Mouse (Mus musculus) testis, adult 2 months (tissue): ENCODE data around the gene Chaf1b. TPM values are rescaled to one million over a fixed set of nuclear protein-coding genes. Genes with fewer than 3 reads are reported as not detected.
A peak's percentile ranks its signal among the peaks of the same experiment; 100 is the strongest.

Source experiments
- H3K27ac ChIP-seq: fragments of 200-500 bp; 2 replicates; pipeline ENCODE4 v1.5.1; 2012; ENCODE audit warnings: low read depth, low read length; ENCODE audit not compliant: control insufficient read depth, insufficient read depth
- H3K27me3 ChIP-seq: fragments of 200-500 bp; 2 replicates; pipeline ENCODE4 v1.6.1; 2012; ENCODE audit warnings: mild to moderate bottlenecking, low read length, moderate library complexity; ENCODE audit not compliant: control insufficient read depth, insufficient read depth
- H3K36me3 ChIP-seq: fragments of 200-500 bp; 2 replicates; pipeline ENCODE4 v1.6.1; 2012; ENCODE audit warnings: mild to moderate bottlenecking, low read length; ENCODE audit not compliant: control insufficient read depth, insufficient read depth
- H3K4me1 ChIP-seq: fragments of 200-500 bp; 2 replicates; pipeline ENCODE4 v1.6.1; 2012; ENCODE audit warnings: low read length; ENCODE audit not compliant: control insufficient read depth, insufficient read depth
- H3K4me3 ChIP-seq: fragments of 200-500 bp; 2 replicates; pipeline ENCODE4 v1.5.1; 2012; ENCODE audit warnings: low read depth, mild to moderate bottlenecking, low read length, moderate library complexity, mixed read lengths; ENCODE audit not compliant: control insufficient read depth
- CTCF ChIP-seq: fragments of 200-500 bp; IDR thresholded peaks from 2 replicates; pipeline ENCODE4 v1.5.1; 2012; ENCODE audit warnings: low read depth, mild to moderate bottlenecking, inconsistent platforms, low read length, moderate library complexity; ENCODE audit not compliant: control insufficient read depth, insufficient read depth, insufficient replicate concordance
- POLR2A ChIP-seq: fragments of 200-500 bp; IDR thresholded peaks from 2 replicates; pipeline ENCODE4 v1.6.1; 2012; ENCODE audit warnings: low read depth, mild to moderate bottlenecking, inconsistent platforms, low read length, moderate library complexity; ENCODE audit not compliant: control insufficient read depth
- polyA plus RNA-seq: library from polyadenylated mRNA; depleted of rRNA; stranded (reverse); fragments of >200 nt; gene quantifications from 2 replicates; pipeline ENCODE4 v1.2.3, GENCODE M21; 2012

Chaf1b gene
- polyA plus RNA-seq, 1 experiment = 9.3 TPM

- Histone ChIP-seq H3K36me3 (peaks cover 3% of the 10 kb centered on the region; the same call in 1 of the 2 replicates), H3K4me1 (no peaks in the 10 kb centered on the region; the same call in 1 of the 2 replicates), H3K27ac (no peak overlapping the region), H3K4me3 (no peak overlapping the region), H3K27me3 (no peaks in the 10 kb centered on the region)
- TF ChIP-seq CTCF (no peak), POLR2A (no peak)
Measured at GRCm38 (mm10) chr16:93877612-93878380, 5.9 kb upstream of the Chaf1b start.

GRCm38 (mm10) chr16:93884086-93884721 lies 503 bp downstream of the Chaf1b start:
- no peak for TF ChIP-seq CTCF
- TF ChIP-seq POLR2A = no peak
- Histone ChIP-seq H3K27me3 (no peaks in the 10 kb centered on the region), H3K4me1 (peaks cover 8% of the 10 kb centered on the region), H3K27ac (0 out of 2 replicates have a peak overlapping the region, but pooled peaks have one; percentile 7), H3K36me3 (no peaks in the 10 kb centered on the region), H3K4me3 (peak overlapping the region; percentile 91)

GRCm38 (mm10) chr16:93884722-93885113 lies 1.0 kb downstream of the Chaf1b start:
- Histone ChIP-seq H3K27me3 (no peaks in the 10 kb centered on the region), H3K4me3 (no peak overlapping the region; the same call in 1 of the 2 replicates), H3K36me3 (no peaks in the 10 kb centered on the region), H3K27ac (no peak overlapping the region), H3K4me1 (peaks cover 8% of the 10 kb centered on the region)
- TF ChIP-seq CTCF (no peak), POLR2A (no peak)

GRCm38 (mm10) chr16:93888481-93888880 lies 4.8 kb downstream of the Chaf1b start:
- no peak overlapping the region for H3K4me3 ChIP-seq
- TF ChIP-seq POLR2A = no peak
- peaks cover 6% of the 10 kb centered on the region for H3K4me1 ChIP-seq
- no peak overlapping the region for H3K27ac ChIP-seq
- no peaks in the 10 kb centered on the region for H3K27me3 ChIP-seq
- H3K36me3 ChIP-seq = no peaks in the 10 kb centered on the region

GRCm38 (mm10) chr16:93890948-93891604 lies 7.4 kb downstream of the Chaf1b start:
- Histone ChIP-seq H3K4me3 (no peak overlapping the region), H3K27me3 (no peaks in the 10 kb centered on the region), H3K36me3 (no peaks in the 10 kb centered on the region), H3K27ac (no peak overlapping the region), H3K4me1 (no peaks in the 10 kb centered on the region)
- TF ChIP-seq POLR2A = no peak
- TF ChIP-seq CTCF = no peak

- Histone ChIP-seq H3K27me3 (no peaks in the 10 kb centered on the region), H3K4me1 (no peaks in the 10 kb centered on the region), H3K27ac (no peak overlapping the region), H3K36me3 (no peaks in the 10 kb centered on the region), H3K4me3 (no peak overlapping the region)
- TF ChIP-seq POLR2A (no peak), CTCF (no peak)
Measured at GRCm38 (mm10) chr16:93893285-93893684, 9.6 kb downstream of the Chaf1b start.

- no peak overlapping the region for H3K4me3 ChIP-seq
- TF ChIP-seq POLR2A (no peak), CTCF (0 out of 2 replicates have a peak, but pooled peaks have one; percentile 13)
- H3K4me1 ChIP-seq = no peaks in the 10 kb centered on the region
- H3K36me3 ChIP-seq = no peaks in the 10 kb centered on the region
- H3K27me3 ChIP-seq = no peaks in the 10 kb centered on the region
- H3K27ac ChIP-seq = no peak overlapping the region
Measured at GRCm38 (mm10) chr16:93903027-93903426, 19.3 kb downstream of the Chaf1b start.
